Mouse (Mus musculus): ENCODE results near the gene Ncbp3. TPM values are rescaled to one million over a fixed set of nuclear protein-coding genes. Genes with fewer than 3 reads are reported as not detected.

Gene Ncbp3
- polyA plus RNA-seq, 1 experiment from 2014 or later = 14.6 TPM

DNA sequence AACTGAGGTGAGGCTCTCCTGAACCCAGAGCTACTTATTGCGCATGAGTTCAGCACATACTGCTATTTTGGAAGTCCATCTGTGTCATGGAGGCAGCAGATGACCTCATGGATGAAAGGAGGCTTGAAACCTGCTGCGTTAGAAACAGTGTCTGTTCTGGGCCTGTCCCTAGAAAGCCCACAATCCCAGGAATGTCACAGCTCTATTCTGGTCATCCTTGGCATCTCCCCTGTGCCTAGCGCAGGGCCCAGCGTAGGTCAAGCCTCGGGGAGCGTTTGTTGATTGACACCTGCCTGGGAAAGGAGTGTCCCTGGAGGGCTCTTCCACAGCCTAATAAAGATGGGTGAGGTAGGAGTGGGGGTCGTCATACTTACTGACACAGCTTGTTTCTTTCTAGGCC is 11.5 kb upstream of the Ncbp3 start:
- H3K27me3 ChIP-seq = peaks cover 6% of the 10 kb centered on the region; the same call in 1 of the 2 replicates
- H3K36me3 ChIP-seq = peaks cover 4% of the 10 kb centered on the region; the same call in 1 of the 2 replicates
- no peak overlapping the region for H3K4me3 ChIP-seq
- no peak overlapping the region for H3K4me2 ChIP-seq (replicated peaks)
- WGBS = 90% methylated on average over 7 of the region's 7 CpGs
- H3K9ac ChIP-seq (replicated peaks) = no peak overlapping the region
- ATAC-seq (ENCODE audit: low FRiP score, low read depth) = no peak
- H3K27ac ChIP-seq (replicated peaks) = no peak overlapping the region
- H3K9me3 ChIP-seq = no peaks in the 10 kb centered on the region
- H3K4me1 ChIP-seq = peaks cover 14% of the 10 kb centered on the region

DNA sequence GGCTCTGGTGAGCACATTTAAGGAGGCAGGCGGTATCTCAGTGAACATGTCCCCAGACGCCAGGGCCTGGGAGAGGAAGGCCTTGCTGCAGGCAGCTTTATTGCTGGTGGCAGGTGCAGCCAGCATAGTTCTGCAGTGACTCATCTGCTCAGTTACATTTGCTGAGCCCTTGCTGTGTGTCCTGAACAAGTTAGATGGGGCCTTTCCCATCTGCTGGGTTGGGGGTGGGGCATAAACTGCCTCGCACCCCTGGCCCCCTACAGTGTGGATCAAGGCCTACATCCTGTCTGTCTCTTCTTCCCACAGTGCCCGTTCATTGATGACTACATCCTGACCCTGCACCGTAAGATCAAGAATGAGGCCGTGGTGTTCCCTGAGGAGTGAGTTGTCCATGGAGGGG is 10.7 kb upstream of the Ncbp3 start:
- H3K27ac ChIP-seq (replicated peaks) = no peak overlapping the region
- H3K9me3 ChIP-seq = no peaks in the 10 kb centered on the region
- peaks cover 4% of the 10 kb centered on the region; the same call in 1 of the 2 replicates for H3K36me3 ChIP-seq
- no peak for ATAC-seq (ENCODE audit: low FRiP score, low read depth)
- H3K27me3 ChIP-seq = peaks cover 1% of the 10 kb centered on the region; the same call in 1 of the 2 replicates
- no peak overlapping the region for H3K9ac ChIP-seq (replicated peaks)
- WGBS = 67% methylated on average over 6 of the region's 6 CpGs
- no peak overlapping the region for H3K4me2 ChIP-seq (replicated peaks)
- no peak overlapping the region for H3K4me3 ChIP-seq
- H3K4me1 ChIP-seq = 0 out of 2 replicates have a peak, but pooled peaks cover 6% of the 10 kb centered on the region

DNA sequence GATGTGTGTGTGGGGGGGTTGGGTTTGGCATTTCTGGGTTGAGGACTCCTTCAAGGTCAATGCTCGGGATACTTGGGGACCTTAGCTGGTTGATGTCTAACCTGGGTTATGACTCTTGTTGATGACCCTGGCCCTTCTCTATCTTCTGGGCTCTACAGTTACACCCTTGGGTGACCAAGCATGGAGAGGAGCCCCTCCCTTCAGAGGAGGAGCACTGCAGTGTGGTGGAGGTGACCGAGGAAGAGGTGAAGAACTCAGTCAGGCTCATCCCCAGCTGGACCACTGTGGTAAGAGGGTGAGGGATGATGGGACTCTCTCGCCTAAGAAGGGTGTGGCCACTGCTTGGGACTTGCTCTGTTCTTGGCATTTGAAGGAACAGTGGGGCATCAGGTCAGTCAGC is 9.9 kb upstream of the Ncbp3 start:
- H3K27ac ChIP-seq (replicated peaks) = no peak overlapping the region
- H3K4me1 ChIP-seq = 0 out of 2 replicates have a peak, but pooled peaks cover 6% of the 10 kb centered on the region
- H3K4me2 ChIP-seq (replicated peaks) = no peak overlapping the region
- WGBS = 89% methylated on average over 3 of the region's 3 CpGs
- peaks cover 4% of the 10 kb centered on the region; the same call in 1 of the 2 replicates for H3K36me3 ChIP-seq
- H3K9me3 ChIP-seq = no peaks in the 10 kb centered on the region
- no peak for ATAC-seq (ENCODE audit: low FRiP score, low read depth)
- H3K4me3 ChIP-seq = no peak overlapping the region
- H3K9ac ChIP-seq (replicated peaks) = no peak overlapping the region
- no peaks in the 10 kb centered on the region for H3K27me3 ChIP-seq

- Histone ChIP-seq H3K4me3 (no peak overlapping the region), H3K36me3 (peaks cover 4% of the 10 kb centered on the region; the same call in 1 of the 2 replicates), H3K9ac (replicated peaks) (no peak overlapping the region), H3K27me3 (no peaks in the 10 kb centered on the region), H3K27ac (replicated peaks) (no peak overlapping the region), H3K4me1 (0 out of 2 replicates have a peak, but pooled peaks cover 6% of the 10 kb centered on the region), H3K4me2 (replicated peaks) (no peak overlapping the region), H3K9me3 (no peaks in the 10 kb centered on the region)
- peak; percentile 39; the same call in 1 of the 2 replicates for ATAC-seq (ENCODE audit: low FRiP score, low read depth)
- 64% methylated on average over 9 of the region's 9 CpGs for WGBS
Observed at GRCm38 (mm10) chr11:73039102-73039799, 8.3 kb upstream of the Ncbp3 start.

- WGBS = 61% methylated on average over 6 of the region's 6 CpGs
- Histone ChIP-seq H3K9me3 (no peaks in the 10 kb centered on the region), H3K4me3 (no peak overlapping the region), H3K27me3 (no peaks in the 10 kb centered on the region), H3K4me2 (replicated peaks) (no peak overlapping the region), H3K36me3 (no peaks in the 10 kb centered on the region), H3K4me1 (peaks cover 9% of the 10 kb centered on the region), H3K9ac (replicated peaks) (no peak overlapping the region), H3K27ac (replicated peaks) (no peak overlapping the region)
- ATAC-seq (ENCODE audit: low FRiP score, low read depth) = no peak
Observed at GRCm38 (mm10) chr11:73044229-73044755, 3.3 kb upstream of the Ncbp3 start.

DNA sequence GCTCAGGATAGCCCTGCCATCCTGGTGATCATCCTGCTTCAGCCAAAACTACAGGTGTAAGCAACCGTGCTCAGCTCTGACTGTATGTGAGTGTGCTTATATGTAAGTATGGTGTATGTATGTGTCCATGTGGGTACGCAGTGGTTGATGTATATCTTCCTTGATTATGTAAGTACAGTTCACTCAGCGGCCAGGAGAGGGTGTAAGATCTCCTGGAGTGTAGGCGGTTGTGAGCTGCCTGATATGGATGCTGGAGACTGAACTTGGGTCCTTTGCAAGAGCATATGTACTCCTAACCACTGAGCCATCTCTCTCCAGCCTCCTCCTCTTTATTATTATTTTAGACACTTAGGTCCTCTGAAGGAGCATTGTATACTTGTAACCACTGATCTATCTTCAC is 2.8 kb upstream of the Ncbp3 start:
- no peak overlapping the region for H3K4me2 ChIP-seq (replicated peaks)
- 72% methylated on average over 4 of the region's 4 CpGs for WGBS
- no peak overlapping the region for H3K4me3 ChIP-seq
- no peaks in the 10 kb centered on the region for H3K36me3 ChIP-seq
- H3K9ac ChIP-seq (replicated peaks) = no peak overlapping the region
- no peak for ATAC-seq (ENCODE audit: low FRiP score, low read depth)
- no peak overlapping the region for H3K27ac ChIP-seq (replicated peaks)
- no peaks in the 10 kb centered on the region for H3K9me3 ChIP-seq
- peaks cover 13% of the 10 kb centered on the region for H3K4me1 ChIP-seq
- H3K27me3 ChIP-seq = no peaks in the 10 kb centered on the region

GRCm38 (mm10) chr11:73048030-73048876 is 670 bp downstream of the Ncbp3 start:
- Histone ChIP-seq H3K9me3 (no peaks in the 10 kb centered on the region), H3K27me3 (no peaks in the 10 kb centered on the region)
- 2% methylated on average over 55 of the region's 55 CpGs for WGBS

DNA sequence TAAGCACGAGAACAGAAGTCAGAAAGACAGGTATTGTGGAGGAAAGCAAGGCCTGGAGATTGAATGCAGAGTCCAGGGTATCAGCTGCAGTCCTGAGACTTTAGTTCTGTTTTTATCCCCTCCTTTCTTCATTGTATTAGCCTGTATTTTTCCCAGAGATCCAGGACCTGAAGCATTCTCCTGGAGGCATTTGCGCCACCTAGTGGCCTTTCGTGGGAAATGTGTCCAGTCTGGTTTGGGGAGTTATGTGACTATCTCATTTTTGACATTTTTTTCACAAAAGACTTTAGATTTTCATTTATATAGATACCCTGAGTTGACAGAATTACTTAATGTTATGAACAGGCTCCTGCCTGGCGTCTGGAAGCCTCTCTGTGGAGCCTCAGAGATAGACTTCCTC is 1.8 kb downstream of the Ncbp3 start:
- ATAC-seq (ENCODE audit: low FRiP score, low read depth) = no peak
- WGBS = 5% methylated on average over 4 of the region's 4 CpGs
- no peaks in the 10 kb centered on the region for H3K9me3 ChIP-seq
- 0 out of 2 replicates have a peak overlapping the region, but pooled peaks have one; percentile 89 for H3K9ac ChIP-seq (replicated peaks)
- H3K36me3 ChIP-seq = peaks cover 28% of the 10 kb centered on the region
- peak overlapping the region; percentile 31 for H3K27ac ChIP-seq (replicated peaks)
- peak overlapping the region; percentile 84 for H3K4me3 ChIP-seq
- no peaks in the 10 kb centered on the region for H3K27me3 ChIP-seq
- H3K4me2 ChIP-seq (replicated peaks) = peak overlapping the region; percentile 77
- H3K4me1 ChIP-seq = peaks cover 13% of the 10 kb centered on the region

More at GRCm38 (mm10) chr11:73048030-73048876, 670 bp downstream of the Ncbp3 start:
- ATAC-seq (ENCODE audit: low FRiP score, low read depth) = peak; percentile 85
- peak overlapping the region; percentile 87 for H3K27ac ChIP-seq (replicated peaks)
- peak overlapping the region; percentile 89 for H3K9ac ChIP-seq (replicated peaks)
- H3K4me1 ChIP-seq = peaks cover 13% of the 10 kb centered on the region
- H3K4me3 ChIP-seq = peak overlapping the region; percentile 84
- peaks cover 18% of the 10 kb centered on the region for H3K36me3 ChIP-seq
- H3K4me2 ChIP-seq (replicated peaks) = peak overlapping the region; percentile 77

DNA sequence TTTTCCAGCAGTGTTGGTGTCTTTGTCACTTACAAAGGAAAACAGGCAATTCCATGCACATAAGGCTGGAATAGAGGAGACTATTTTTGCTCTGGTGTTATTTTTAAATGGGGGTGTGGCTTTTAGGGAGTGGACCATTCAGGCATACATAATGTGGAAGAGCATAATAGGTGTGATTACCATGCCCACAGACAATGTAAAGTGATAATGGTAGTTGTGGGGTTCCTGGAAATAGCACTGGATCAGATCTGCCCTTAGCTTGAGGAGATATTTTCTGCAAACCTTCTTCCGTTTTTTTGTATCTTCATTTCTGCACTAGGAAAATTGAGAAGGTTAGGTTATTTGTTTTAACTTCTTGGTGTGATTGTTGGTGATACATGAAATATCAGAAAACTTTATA is 5.2 kb downstream of the Ncbp3 start:
- Histone ChIP-seq H3K27ac (replicated peaks) (no peak overlapping the region), H3K36me3 (peaks cover 61% of the 10 kb centered on the region)
- no peak for ATAC-seq (ENCODE audit: low FRiP score, low read depth)

GRCm38 (mm10) chr11:73057701-73058100 is 10.1 kb downstream of the Ncbp3 start:
- H3K9ac ChIP-seq (replicated peaks) = no peak overlapping the region
- 89% methylated on average over 5 of the region's 5 CpGs for WGBS
- H3K9me3 ChIP-seq = no peaks in the 10 kb centered on the region
- H3K4me2 ChIP-seq (replicated peaks) = no peak overlapping the region
- H3K27ac ChIP-seq (replicated peaks) = no peak overlapping the region
- no peaks in the 10 kb centered on the region for H3K27me3 ChIP-seq
- H3K4me1 ChIP-seq = no peaks in the 10 kb centered on the region
- H3K4me3 ChIP-seq = no peak overlapping the region
- no peak for ATAC-seq (ENCODE audit: low FRiP score, low read depth)
- peaks cover 70% of the 10 kb centered on the region for H3K36me3 ChIP-seq

More for the DNA sequence above, 5.2 kb downstream of the Ncbp3 start:
- Histone ChIP-seq H3K27me3 (no peaks in the 10 kb centered on the region), H3K9ac (replicated peaks) (no peak overlapping the region), H3K4me3 (no peak overlapping the region), H3K4me1 (peaks cover 13% of the 10 kb centered on the region), H3K4me2 (replicated peaks) (no peak overlapping the region), H3K9me3 (no peaks in the 10 kb centered on the region)
- WGBS = 100% methylated on average over 1 of the region's 1 CpGs

GRCm38 (mm10) chr11:73059630-73060029 is 12.0 kb downstream of the Ncbp3 start:
- Histone ChIP-seq H3K9ac (replicated peaks) (no peak overlapping the region), H3K9me3 (no peaks in the 10 kb centered on the region), H3K27ac (replicated peaks) (no peak overlapping the region), H3K36me3 (peaks cover 56% of the 10 kb centered on the region), H3K4me3 (no peak overlapping the region), H3K4me1 (no peaks in the 10 kb centered on the region), H3K27me3 (no peaks in the 10 kb centered on the region), H3K4me2 (replicated peaks) (no peak overlapping the region)
- ATAC-seq (ENCODE audit: low FRiP score, low read depth) = no peak
- 98% methylated on average over 3 of the region's 3 CpGs for WGBS

GRCm38 (mm10) chr11:73061413-73061812 is 13.8 kb downstream of the Ncbp3 start:
- H3K27ac ChIP-seq (replicated peaks) = no peak overlapping the region
- ATAC-seq (ENCODE audit: low FRiP score, low read depth) = no peak
- WGBS = 95% methylated on average over 3 of the region's 3 CpGs
- H3K36me3 ChIP-seq = peaks cover 49% of the 10 kb centered on the region
- no peak overlapping the region for H3K9ac ChIP-seq (replicated peaks)
- no peaks in the 10 kb centered on the region for H3K9me3 ChIP-seq
- no peak overlapping the region for H3K4me2 ChIP-seq (replicated peaks)
- no peaks in the 10 kb centered on the region for H3K27me3 ChIP-seq
- no peaks in the 10 kb centered on the region for H3K4me1 ChIP-seq
- H3K4me3 ChIP-seq = no peak overlapping the region
